Mouse (Mus musculus) heart, embryonic 16.5 days (tissue): ENCODE results near the gene Tspan3. TPM values are rescaled to one million over a fixed set of nuclear protein-coding genes. Genes with fewer than 3 reads are reported as not detected.

Experiments
- ATAC-seq: fragments of 200-750 bp; cut with Nextera tagmentation; replicated peaks from 2 replicates; pipeline ENCODE4 v1.8.0; 2017; ENCODE audit warnings: moderate number of reproducible peaks; ENCODE audit not compliant: insufficient read depth, low FRiP score; ENCODE audit errors: extremely low read depth
- H3K27ac ChIP-seq: fragments of 300-500 bp; sonication (generic); 2 replicates; pipeline ENCODE4 v1.5.1; 2014; ENCODE audit warnings: mild to moderate bottlenecking, low read length, control low read depth, moderate library complexity
- H3K27me3 ChIP-seq: fragments of 300-500 bp; sonication (generic); 2 replicates; pipeline ENCODE4 v1.6.1; 2014; ENCODE audit warnings: low read length, mixed read lengths; ENCODE audit not compliant: control insufficient read depth, insufficient read depth
- H3K36me3 ChIP-seq: fragments of 300-500 bp; sonication (generic); 2 replicates; pipeline ENCODE4 v1.6.1; 2014; ENCODE audit not compliant: control insufficient read depth, insufficient read depth
- H3K4me1 ChIP-seq: fragments of 300-500 bp; sonication (generic); 2 replicates; pipeline ENCODE4 v1.6.1; 2014; ENCODE audit warnings: low read length, mixed read lengths; ENCODE audit not compliant: control insufficient read depth, insufficient read depth
- H3K4me2 ChIP-seq: fragments of 300-500 bp; sonication (generic); 2 replicates; pipeline ENCODE4 v1.6.1; 2014; ENCODE audit warnings: low read depth, mild to moderate bottlenecking, control low read depth, low read length
- H3K4me3 ChIP-seq: fragments of 300-500 bp; sonication (generic); 2 replicates; pipeline ENCODE4 v1.5.1; 2014; ENCODE audit warnings: mild to moderate bottlenecking, control low read depth, low read length
- H3K9ac ChIP-seq: fragments of 300-500 bp; sonication (generic); 2 replicates; pipeline ENCODE4 v1.6.1; 2014; ENCODE audit warnings: low read length, control low read depth
- H3K9me3 ChIP-seq: fragments of 300-500 bp; sonication (generic); replicated peaks from 2 replicates; pipeline ENCODE4 v1.6.1; 2016; ENCODE audit warnings: low read length; ENCODE audit not compliant: control insufficient read depth
- WGBS: fragments of 180-500 bp; shearing (Covaris S2); extraction: QIAGEN DNeasy Blood & Tissue Kit; methylation state at CpG from one replicate; pipeline ENCODE4 v1.1.7; 2014; 5-methylcytosine and 5-hydroxymethylcytosine counted together
- polyA plus RNA-seq: library from polyadenylated mRNA; unstranded; fragments of >200 nt; fragmentation: Nextera tagmentation; extraction: Ambion mirVana; gene quantifications from 2 replicates; pipeline ENCODE4 v1.2.1, GENCODE M21; 2015

Tspan3 gene
- polyA plus RNA-seq, 1 experiment from 2014 or later = 457 TPM

GRCm38 (mm10) chr9:56126453-56127173 lies 38.7 kb downstream of the Tspan3 start:
- Histone ChIP-seq H3K4me2 (no peak overlapping the region), H3K27ac (no peak overlapping the region), H3K36me3 (peaks cover 13% of the 10 kb centered on the region), H3K27me3 (no peaks in the 10 kb centered on the region), H3K4me3 (no peak overlapping the region), H3K9ac (no peak overlapping the region), H3K9me3 (no peaks in the 10 kb centered on the region), H3K4me1 (peaks cover 39% of the 10 kb centered on the region)
- no peak for ATAC-seq
- 62% methylated on average over 16 of the region's 16 CpGs for WGBS

- no peaks in the 10 kb centered on the region for H3K27me3 ChIP-seq
- H3K36me3 ChIP-seq = peaks cover 9% of the 10 kb centered on the region
- no peaks in the 10 kb centered on the region for H3K9me3 ChIP-seq
- WGBS = 29% methylated on average over 11 of the region's 11 CpGs
- peaks cover 24% of the 10 kb centered on the region for H3K4me1 ChIP-seq
- no peak overlapping the region for H3K27ac ChIP-seq
- H3K4me2 ChIP-seq = no peak overlapping the region
- no peak for ATAC-seq
- H3K4me3 ChIP-seq = no peak overlapping the region
- H3K9ac ChIP-seq = no peak overlapping the region
These were observed 40.7 kb downstream of the Tspan3 start for GRCm38 (mm10) chr9:56124561-56124960.

GRCm38 (mm10) chr9:56123613-56124012 lies 41.7 kb downstream of the Tspan3 start:
- Histone ChIP-seq H3K4me1 (peaks cover 28% of the 10 kb centered on the region), H3K36me3 (peaks cover 5% of the 10 kb centered on the region), H3K4me2 (no peak overlapping the region), H3K27me3 (no peaks in the 10 kb centered on the region), H3K27ac (peak overlapping the region; percentile 16; the same call in 1 of the 2 replicates), H3K9ac (no peak overlapping the region), H3K9me3 (no peaks in the 10 kb centered on the region), H3K4me3 (no peak overlapping the region)
- WGBS = 40% methylated on average over 7 of the region's 7 CpGs
- ATAC-seq = no peak

GRCm38 (mm10) chr9:56122973-56123372 lies 42.3 kb downstream of the Tspan3 start:
- no peak overlapping the region for H3K9ac ChIP-seq
- H3K9me3 ChIP-seq = no peaks in the 10 kb centered on the region
- H3K36me3 ChIP-seq = no peaks in the 10 kb centered on the region; the same call in 1 of the 2 replicates
- H3K27me3 ChIP-seq = no peaks in the 10 kb centered on the region
- H3K4me1 ChIP-seq = peaks cover 29% of the 10 kb centered on the region
- no peak overlapping the region for H3K27ac ChIP-seq
- peak; percentile 46 for ATAC-seq
- 30% methylated on average over 8 of the region's 8 CpGs for WGBS
- no peak overlapping the region for H3K4me3 ChIP-seq
- no peak overlapping the region for H3K4me2 ChIP-seq

GRCm38 (mm10) chr9:56121097-56121496 lies 44.2 kb downstream of the Tspan3 start:
- no peaks in the 10 kb centered on the region for H3K27me3 ChIP-seq
- H3K9ac ChIP-seq = no peak overlapping the region
- WGBS = 27% methylated on average over 7 of the region's 7 CpGs
- no peak overlapping the region for H3K4me3 ChIP-seq
- ATAC-seq = no peak
- H3K9me3 ChIP-seq = peaks cover 2% of the 10 kb centered on the region
- no peaks in the 10 kb centered on the region for H3K36me3 ChIP-seq
- no peak overlapping the region for H3K27ac ChIP-seq
- peaks cover 29% of the 10 kb centered on the region for H3K4me1 ChIP-seq
- no peak overlapping the region for H3K4me2 ChIP-seq

GRCm38 (mm10) chr9:56119651-56120050 lies 45.6 kb downstream of the Tspan3 start:
- 78% methylated on average over 2 of the region's 2 CpGs for WGBS
- Histone ChIP-seq H3K27me3 (no peaks in the 10 kb centered on the region), H3K4me2 (no peak overlapping the region), H3K9ac (no peak overlapping the region), H3K4me1 (peaks cover 29% of the 10 kb centered on the region), H3K4me3 (no peak overlapping the region), H3K27ac (no peak overlapping the region), H3K36me3 (no peaks in the 10 kb centered on the region), H3K9me3 (peaks cover 4% of the 10 kb centered on the region)
- no peak for ATAC-seq

GRCm38 (mm10) chr9:56118582-56118981 lies 46.7 kb downstream of the Tspan3 start:
- Histone ChIP-seq H3K9me3 (peaks cover 4% of the 10 kb centered on the region), H3K9ac (peak overlapping the region; percentile 66), H3K27ac (no peak overlapping the region), H3K4me1 (peaks cover 18% of the 10 kb centered on the region), H3K4me2 (peak overlapping the region; percentile 93), H3K36me3 (no peaks in the 10 kb centered on the region), H3K27me3 (no peaks in the 10 kb centered on the region), H3K4me3 (peak overlapping the region; percentile 55)
- 5% methylated on average over 14 of the region's 14 CpGs for WGBS
- ATAC-seq = 0 out of 2 replicates have a peak, but pooled peaks have one; percentile 20

- no peak for ATAC-seq
- Histone ChIP-seq H3K27ac (no peak overlapping the region), H3K4me1 (peaks cover 13% of the 10 kb centered on the region), H3K4me2 (no peak overlapping the region), H3K9me3 (peaks cover 4% of the 10 kb centered on the region), H3K9ac (no peak overlapping the region), H3K27me3 (no peaks in the 10 kb centered on the region), H3K4me3 (no peak overlapping the region), H3K36me3 (no peaks in the 10 kb centered on the region)
- WGBS = 77% methylated on average over 5 of the region's 5 CpGs
These were observed 47.2 kb downstream of the Tspan3 start for GRCm38 (mm10) chr9:56118091-56118490.

- H3K27ac ChIP-seq = no peak overlapping the region
- 67% methylated on average over 5 of the region's 5 CpGs for WGBS
These were observed 57.1 kb downstream of the Tspan3 start for GRCm38 (mm10) chr9:56108174-56108573.

More at GRCm38 (mm10) chr9:56108174-56108573, 57.1 kb downstream of the Tspan3 start:
- no peak for ATAC-seq
- no peak overlapping the region for H3K4me2 ChIP-seq
- no peak overlapping the region for H3K4me3 ChIP-seq
- H3K4me1 ChIP-seq = 0 out of 2 replicates have a peak, but pooled peaks cover 4% of the 10 kb centered on the region
- H3K9me3 ChIP-seq = no peaks in the 10 kb centered on the region
- no peaks in the 10 kb centered on the region for H3K36me3 ChIP-seq
- no peak overlapping the region for H3K9ac ChIP-seq
- no peaks in the 10 kb centered on the region for H3K27me3 ChIP-seq
